Mouse (Mus musculus) megakaryocyte progenitor cell, adult 5-6 weeks (primary cell): Measurements from ENCODE around the gene Olfr596. TPM values are rescaled to one million over a fixed set of nuclear protein-coding genes. Genes with fewer than 3 reads are reported as not detected.
"Not testable (repeated sequence)": the region's sequence is repeated elsewhere in the genome, so short reads cannot be mapped to it uniquely, and the experiment has no call there.

ENCODE experiments used
- ATAC-seq: replicated peaks from 2 replicates; pipeline ENCODE4 v1.8.0; 2016; ENCODE audit warnings: mild to moderate bottlenecking, moderate TSS enrichment, inconsistent platforms; ENCODE audit not compliant: poor library complexity
- total RNA-seq, 2 experiments: library from RNA; stranded (forward) in 1 of 2; stranded (reverse) in 1 of 2; fragments of 157-497, 149-512 nt in 1 of 2; fragments of 200-1000 nt in 1 of 2; gene quantifications; 2 replicates each; pipeline versions ENCODE4 v1.2.3 to v1.2.4; 2015 to 2017

Gene Olfr596
- total RNA-seq (2015) (not detected in 2 replicates), total RNA-seq (2017) (not detected in 2 replicates)

GRCm38 (mm10) chr7:103305348-103305747 is at the start of gene Olfr596:
TSS of gene Olfr596 (plus strand) at chr7:103305648.
- ATAC-seq, result not testable (repeated sequence)

GRCm38 (mm10) chr7:103316015-103316414 is 10.6 kb downstream of the Olfr596 start, which contains the start of gene Olfr597:
TSS of gene Olfr597 (plus strand) at chr7:103316315.
- not testable (repeated sequence) for ATAC-seq

GRCm38 (mm10) chr7:103323268-103323667 is 17.8 kb downstream of the Olfr596 start, which contains the start of gene Olfr598:
TSS of gene Olfr598 (plus strand) at chr7:103323568.
- no peak for ATAC-seq

GRCm38 (mm10) chr7:103335617-103336016 is 30.2 kb downstream of the Olfr596 start, which contains the start of gene Olfr599:
TSS of gene Olfr599 (plus strand) at chr7:103335917.
- ATAC-seq, result no peak

- no peak for ATAC-seq
Observed at GRCm38 (mm10) chr7:103349569-103349968, 44.1 kb downstream of the Olfr596 start, which contains the start of gene Olfr600. TSS of gene Olfr600 (minus strand) at chr7:103349669.

Other genes starting within 250 kb of the Olfr596 start
- gene Olfr584, start 223.8 kb upstream of the Olfr596 start, total RNA-seq (2015), result not detected in 2 replicates
- not detected in 2 replicates for gene Olfr584, start 223.8 kb upstream of the Olfr596 start, total RNA-seq (2017)
- not detected in 2 replicates for gene Olfr585, start 207.9 kb upstream of the Olfr596 start, total RNA-seq (2015)
- not detected in 2 replicates for gene Olfr585, start 207.9 kb upstream of the Olfr596 start, total RNA-seq (2017)
- gene Olfr586, start 180.0 kb upstream of the Olfr596 start, total RNA-seq (2015), result not detected in 2 replicates
- not detected in 2 replicates for gene Olfr586, start 180.0 kb upstream of the Olfr596 start, total RNA-seq (2017)
- not detected in 2 replicates for gene Olfr588-ps1, start 164.8 kb upstream of the Olfr596 start, total RNA-seq (2015)
- not detected in 2 replicates for gene Olfr588-ps1, start 164.8 kb upstream of the Olfr596 start, total RNA-seq (2017)
- gene Olfr589, start 149.3 kb upstream of the Olfr596 start, total RNA-seq (2015), result not detected in 2 replicates
- not detected in 2 replicates for gene Olfr589, start 149.3 kb upstream of the Olfr596 start, total RNA-seq (2017)
- gene Olfr591, start 127.3 kb upstream of the Olfr596 start, total RNA-seq (2015), result not detected in 2 replicates
- not detected in 2 replicates for gene Olfr591, start 127.3 kb upstream of the Olfr596 start, total RNA-seq (2017)
- not detected in 2 replicates for gene Olfr592, start 120.8 kb upstream of the Olfr596 start, total RNA-seq (2015)
- not detected in 2 replicates for gene Olfr592, start 120.8 kb upstream of the Olfr596 start, total RNA-seq (2017)
- not detected in 2 replicates for gene Olfr593, start 93.8 kb upstream of the Olfr596 start, total RNA-seq (2015)
- gene Olfr593, start 93.8 kb upstream of the Olfr596 start, total RNA-seq (2017), result not detected in 2 replicates
- not detected in 2 replicates for gene Olfr594, start 88.7 kb upstream of the Olfr596 start, total RNA-seq (2015)
- gene Olfr594, start 88.7 kb upstream of the Olfr596 start, total RNA-seq (2017), result not detected in 2 replicates
- gene Usp17ld, start 53.1 kb upstream of the Olfr596 start, total RNA-seq (2015), result not detected in 2 replicates
- gene Usp17ld, start 53.1 kb upstream of the Olfr596 start, total RNA-seq (2017), result not detected in 2 replicates
- not detected in 2 replicates for gene Olfr597, start 10.7 kb downstream of the Olfr596 start, total RNA-seq (2015)
- gene Olfr597, start 10.7 kb downstream of the Olfr596 start, total RNA-seq (2017), result not detected in 2 replicates
- not detected in 2 replicates for gene Olfr598, start 17.9 kb downstream of the Olfr596 start, total RNA-seq (2015)
- gene Olfr598, start 17.9 kb downstream of the Olfr596 start, total RNA-seq (2017), result not detected in 2 replicates
- not detected in 2 replicates for gene Olfr599, start 30.3 kb downstream of the Olfr596 start, total RNA-seq (2015)
- not detected in 2 replicates for gene Olfr599, start 30.3 kb downstream of the Olfr596 start, total RNA-seq (2017)
- gene Olfr600, start 44.0 kb downstream of the Olfr596 start, total RNA-seq (2015), result not detected in 2 replicates
- not detected in 2 replicates for gene Olfr600, start 44.0 kb downstream of the Olfr596 start, total RNA-seq (2017)
- gene Olfr601, start 57.0 kb downstream of the Olfr596 start, total RNA-seq (2015), result not detected in 2 replicates
- gene Olfr601, start 57.0 kb downstream of the Olfr596 start, total RNA-seq (2017), result not detected in 2 replicates
- not detected in 2 replicates for gene Olfr603, start 80.5 kb downstream of the Olfr596 start, total RNA-seq (2015)
- gene Olfr603, start 80.5 kb downstream of the Olfr596 start, total RNA-seq (2017), result not detected in 2 replicates
- not detected in 2 replicates for gene Usp17lc, start 109.4 kb downstream of the Olfr596 start, total RNA-seq (2015)
- gene Usp17lc, start 109.4 kb downstream of the Olfr596 start, total RNA-seq (2017), result not detected in 2 replicates
- gene Olfr605, start 139.8 kb downstream of the Olfr596 start, total RNA-seq (2015), result not detected in 2 replicates
- gene Olfr605, start 139.8 kb downstream of the Olfr596 start, total RNA-seq (2017), result not detected in 2 replicates
- gene Olfr606, start 143.4 kb downstream of the Olfr596 start, total RNA-seq (2015), result not detected in 2 replicates
- not detected in 2 replicates for gene Olfr606, start 143.4 kb downstream of the Olfr596 start, total RNA-seq (2017)
- gene Olfr607, start 158.5 kb downstream of the Olfr596 start, total RNA-seq (2015), result not detected in 2 replicates
- not detected in 2 replicates for gene Olfr607, start 158.5 kb downstream of the Olfr596 start, total RNA-seq (2017)
- gene Olfr608, start 164.2 kb downstream of the Olfr596 start, total RNA-seq (2015), result not detected in 2 replicates
- not detected in 2 replicates for gene Olfr608, start 164.2 kb downstream of the Olfr596 start, total RNA-seq (2017)
- gene Olfr609, start 192.4 kb downstream of the Olfr596 start, total RNA-seq (2015), result not detected in 2 replicates
- not detected in 2 replicates for gene Olfr609, start 192.4 kb downstream of the Olfr596 start, total RNA-seq (2017)
- not detected in 2 replicates for gene Olfr610, start 206.5 kb downstream of the Olfr596 start, total RNA-seq (2015)
- gene Olfr610, start 206.5 kb downstream of the Olfr596 start, total RNA-seq (2017), result not detected in 2 replicates
- not detected in 2 replicates for gene Olfr611, start 215.2 kb downstream of the Olfr596 start, total RNA-seq (2015)
- not detected in 2 replicates for gene Olfr611, start 215.2 kb downstream of the Olfr596 start, total RNA-seq (2017)
- not detected in 2 replicates for gene Olfr612, start 237.1 kb downstream of the Olfr596 start, total RNA-seq (2015)
- gene Olfr612, start 237.1 kb downstream of the Olfr596 start, total RNA-seq (2017), result not detected in 2 replicates
- gene Olfr613, start 242.4 kb downstream of the Olfr596 start, total RNA-seq (2015), result not detected in 2 replicates
- gene Olfr613, start 242.4 kb downstream of the Olfr596 start, total RNA-seq (2017), result not detected in 2 replicates